Mouse (Mus musculus) frontal cortex, adult (tissue): Measurements from ENCODE around the gene Gm10840.

Experiments used
- ATAC-seq: cut with Nextera tagmentation; 2 replicates; pipeline ENCODE4 v1.9.2; 2017; ENCODE audit warnings: mild to moderate bottlenecking, moderate library complexity, mixed read lengths; ENCODE audit not compliant: low TSS enrichment

Gene Gm10840

GRCm38 (mm10) chr11:106159921-106160840 is 469 bp upstream of the Gm10840 start:
- ATAC-seq: peak; percentile 33

GRCm38 (mm10) chr11:106162237-106162636 is 1.6 kb downstream of the Gm10840 start:
- ATAC-seq: no peak

GRCm38 (mm10) chr11:106163546-106163945 is 2.9 kb downstream of the Gm10840 start:
- ATAC-seq: no peak

- no peak for ATAC-seq
Observed at GRCm38 (mm10) chr11:106164601-106165180, 4.0 kb downstream of the Gm10840 start.

GRCm38 (mm10) chr11:106167435-106167834 is 6.8 kb downstream of the Gm10840 start:
- ATAC-seq: no peak

- no peak for ATAC-seq
Observed at GRCm38 (mm10) chr11:106170807-106171206, 10.2 kb downstream of the Gm10840 start.

- ATAC-seq: no peak
Observed at GRCm38 (mm10) chr11:106173228-106173627, 12.6 kb downstream of the Gm10840 start.

GRCm38 (mm10) chr11:106174372-106174771 is 13.7 kb downstream of the Gm10840 start:
- ATAC-seq: no peak

GRCm38 (mm10) chr11:106175081-106175480 is 14.4 kb downstream of the Gm10840 start:
- no peak; the same call in 1 of the 2 replicates for ATAC-seq

- ATAC-seq: no peak
Observed at GRCm38 (mm10) chr11:106176372-106176771, 15.7 kb downstream of the Gm10840 start.

- ATAC-seq: peak; percentile 62
Observed at GRCm38 (mm10) chr11:106178036-106178782, 17.6 kb downstream of the Gm10840 start.

GRCm38 (mm10) chr11:106179711-106180448 is 19.2 kb downstream of the Gm10840 start:
- ATAC-seq: peak; percentile 75

- no peak for ATAC-seq
Observed at GRCm38 (mm10) chr11:106180449-106180801, 19.8 kb downstream of the Gm10840 start.

- no peak for ATAC-seq
Observed at GRCm38 (mm10) chr11:106187326-106187725, 26.7 kb downstream of the Gm10840 start.

GRCm38 (mm10) chr11:106191716-106192115 is 31.1 kb downstream of the Gm10840 start:
- ATAC-seq: no peak

GRCm38 (mm10) chr11:106192241-106192640 is 31.6 kb downstream of the Gm10840 start:
- no peak for ATAC-seq

- peak; percentile 45; the same call in 1 of the 2 replicates for ATAC-seq
Observed at GRCm38 (mm10) chr11:106192657-106193370, 32.2 kb downstream of the Gm10840 start.

GRCm38 (mm10) chr11:106193371-106194154 is 32.9 kb downstream of the Gm10840 start:
- ATAC-seq: peak; percentile 95

- ATAC-seq: no peak
Observed at GRCm38 (mm10) chr11:106194155-106194541, 33.5 kb downstream of the Gm10840 start.

GRCm38 (mm10) chr11:106194891-106195290 is 34.2 kb downstream of the Gm10840 start:
- ATAC-seq: no peak
